Mouse (Mus musculus): ENCODE results near the gene Pdcd6ip. TPM values are rescaled to one million over a fixed set of nuclear protein-coding genes. Genes with fewer than 3 reads are reported as not detected.
"Not testable (repeated sequence)": the region's sequence is repeated elsewhere in the genome, so short reads cannot be mapped to it uniquely, and the experiment has no call there.

Gene Pdcd6ip
- polyA plus RNA-seq, 1 experiment from 2014 or later = 60.3 TPM

DNA sequence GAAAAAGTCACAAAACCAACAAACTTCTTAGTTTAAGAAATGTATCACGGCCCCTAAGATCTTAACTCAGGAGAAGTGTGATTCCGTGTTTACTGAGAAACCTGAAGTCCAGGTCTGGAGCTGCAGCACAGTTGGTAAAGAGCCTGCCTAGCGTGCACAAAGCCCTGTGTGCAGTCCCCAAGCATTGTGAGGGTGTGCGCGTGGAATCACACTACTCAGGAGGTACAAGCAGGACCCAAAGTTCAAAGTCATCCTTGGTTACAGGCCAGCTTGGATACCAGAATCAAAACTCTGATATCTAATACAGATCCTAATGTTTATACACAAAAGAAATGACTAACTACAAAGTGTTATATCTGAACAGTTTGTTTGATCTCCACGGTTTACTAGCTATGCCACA, 34.3 kb downstream of the Pdcd6ip start:
- ATAC-seq (ENCODE audit: insufficient number of reproducible peaks, insufficient read depth, low FRiP score, low TSS enrichment) = no peak
- no peaks in the 10 kb centered on the region for H3K4me1 ChIP-seq
- no peaks in the 10 kb centered on the region for H3K9me3 ChIP-seq
- no peak overlapping the region for H3K27ac ChIP-seq
- no peak overlapping the region for H3K9ac ChIP-seq
- WGBS = 95% methylated on average over 6 of the region's 6 CpGs
- no peaks in the 10 kb centered on the region for H3K27me3 ChIP-seq
- no peak overlapping the region for H3K4me2 ChIP-seq (replicated peaks)
- H3K4me3 ChIP-seq = no peak overlapping the region
- peaks cover 63% of the 10 kb centered on the region for H3K36me3 ChIP-seq

- no peak for ATAC-seq (ENCODE audit: insufficient number of reproducible peaks, insufficient read depth, low FRiP score, low TSS enrichment)
- 88% methylated on average over 5 of the region's 5 CpGs for WGBS
- Histone ChIP-seq H3K4me3 (no peak overlapping the region), H3K4me1 (no peaks in the 10 kb centered on the region), H3K27me3 (no peaks in the 10 kb centered on the region), H3K9ac (no peak overlapping the region), H3K36me3 (peaks cover 64% of the 10 kb centered on the region), H3K9me3 (0 out of 2 replicates have a peak, but pooled peaks cover 4% of the 10 kb centered on the region), H3K4me2 (replicated peaks) (no peak overlapping the region), H3K27ac (no peak overlapping the region)
Measured at GRCm38 (mm10) chr9:113672352-113672751, 35.7 kb downstream of the Pdcd6ip start.

DNA sequence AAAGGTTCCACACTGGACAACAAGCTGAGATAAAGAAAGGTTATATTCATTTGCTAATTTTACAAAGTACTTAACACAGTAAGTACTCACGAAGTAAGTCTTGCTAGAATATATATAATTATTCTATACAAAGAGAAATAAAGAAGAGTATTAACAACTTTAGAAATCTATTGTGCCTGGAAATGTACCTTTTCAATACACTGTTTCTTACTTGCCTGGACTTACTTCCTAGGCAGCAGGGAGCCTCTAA, 37.3 kb downstream of the Pdcd6ip start:
- no peak overlapping the region for H3K9ac ChIP-seq

DNA sequence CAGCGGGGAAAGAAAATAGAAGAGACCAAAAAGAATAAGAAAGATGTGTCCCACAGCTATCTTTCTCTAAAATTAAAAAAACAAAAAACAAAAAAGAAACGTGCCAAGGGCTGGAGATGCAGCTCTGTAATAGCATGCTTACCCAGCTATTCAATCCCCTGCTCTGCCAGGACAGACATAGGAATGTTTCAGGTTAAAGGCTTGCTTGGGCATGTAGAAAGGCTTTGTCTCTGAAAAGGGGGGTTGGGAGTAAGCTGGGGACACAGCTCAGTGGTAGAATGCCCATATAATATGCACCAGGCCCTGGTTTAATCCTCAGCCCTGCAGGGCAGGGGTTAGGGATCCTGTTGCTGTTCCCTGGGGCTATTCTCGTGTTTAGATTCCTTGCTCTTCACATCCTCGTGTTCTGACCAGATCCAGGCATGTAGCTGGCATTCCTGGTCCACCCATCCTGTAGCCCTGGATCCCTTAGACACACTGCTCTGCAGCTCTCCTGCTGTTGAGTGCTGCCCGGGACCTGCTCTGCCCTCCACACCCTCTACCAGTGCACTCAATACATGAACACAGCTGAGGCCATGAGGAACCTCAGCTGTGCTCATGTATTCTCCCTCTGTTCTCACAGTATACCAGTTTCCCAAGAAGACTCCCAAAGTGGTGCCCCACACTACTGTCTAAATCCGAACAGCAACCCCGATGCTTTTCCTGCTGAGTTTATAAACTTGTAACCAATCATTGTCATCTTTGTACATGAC, 37.8 kb downstream of the Pdcd6ip start:
- Histone ChIP-seq H3K27me3 (no peaks in the 10 kb centered on the region), H3K36me3 (peaks cover 70% of the 10 kb centered on the region), H3K4me3 (no peak overlapping the region), H3K4me1 (no peaks in the 10 kb centered on the region), H3K4me2 (replicated peaks) (no peak overlapping the region), H3K9ac (no peak overlapping the region), H3K9me3 (0 out of 2 replicates have a peak, but pooled peaks cover 4% of the 10 kb centered on the region), H3K27ac (no peak overlapping the region)
- 74% methylated on average over 7 of the region's 7 CpGs for WGBS
- no peak for ATAC-seq (ENCODE audit: insufficient number of reproducible peaks, insufficient read depth, low FRiP score, low TSS enrichment)

More for the DNA sequence above, 37.3 kb downstream of the Pdcd6ip start:
- Histone ChIP-seq H3K9me3 (0 out of 2 replicates have a peak, but pooled peaks cover 4% of the 10 kb centered on the region), H3K4me1 (no peaks in the 10 kb centered on the region), H3K27me3 (no peaks in the 10 kb centered on the region), H3K27ac (no peak overlapping the region), H3K4me2 (replicated peaks) (no peak overlapping the region), H3K36me3 (peaks cover 67% of the 10 kb centered on the region), H3K4me3 (no peak overlapping the region)
- ATAC-seq (ENCODE audit: insufficient number of reproducible peaks, insufficient read depth, low FRiP score, low TSS enrichment) = no peak
- 91% methylated on average over 1 of the region's 1 CpGs for WGBS

GRCm38 (mm10) chr9:113663476-113663875, 44.6 kb downstream of the Pdcd6ip start:
- Histone ChIP-seq H3K9ac (no peak overlapping the region), H3K4me3 (no peak overlapping the region), H3K36me3 (peaks cover 58% of the 10 kb centered on the region), H3K4me1 (no peaks in the 10 kb centered on the region), H3K27ac (no peak overlapping the region), H3K4me2 (replicated peaks) (no peak overlapping the region), H3K27me3 (no peaks in the 10 kb centered on the region), H3K9me3 (0 out of 2 replicates have a peak, but pooled peaks cover 4% of the 10 kb centered on the region)
- ATAC-seq (ENCODE audit: insufficient number of reproducible peaks, insufficient read depth, low FRiP score, low TSS enrichment) = no peak
- WGBS = 79% methylated on average over 4 of the region's 4 CpGs

- Histone ChIP-seq H3K9me3 (no peaks in the 10 kb centered on the region), H3K4me1 (no peaks in the 10 kb centered on the region), H3K9ac (no peak overlapping the region), H3K4me3 (no peak overlapping the region), H3K4me2 (replicated peaks) (no peak overlapping the region), H3K36me3 (peaks cover 58% of the 10 kb centered on the region), H3K27ac (no peak overlapping the region), H3K27me3 (no peaks in the 10 kb centered on the region)
- no peak for ATAC-seq (ENCODE audit: insufficient number of reproducible peaks, insufficient read depth, low FRiP score, low TSS enrichment)
- 91% methylated on average over 1 of the region's 1 CpGs for WGBS
Measured at GRCm38 (mm10) chr9:113657837-113658236, 50.2 kb downstream of the Pdcd6ip start.

DNA sequence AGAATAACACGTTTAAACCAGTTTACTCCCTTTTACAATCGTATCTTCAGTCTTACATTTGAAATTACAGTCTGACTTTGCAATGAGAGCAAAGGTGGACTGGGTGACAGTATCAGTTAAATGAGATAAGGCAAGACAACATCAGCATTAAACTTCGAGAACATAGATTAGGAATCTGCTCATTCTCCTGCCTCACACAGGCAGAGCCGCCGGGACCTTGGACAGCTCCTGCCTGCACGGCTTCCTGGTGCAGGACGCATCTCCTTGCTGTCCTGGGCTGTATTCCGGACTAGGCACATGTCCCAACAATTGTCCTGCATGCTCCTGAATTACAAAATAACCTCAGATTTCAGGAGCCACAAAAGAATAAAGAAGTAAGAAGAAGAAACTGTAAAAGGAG, 54.5 kb downstream of the Pdcd6ip start:
- WGBS = 76% methylated on average over 8 of the region's 8 CpGs
- H3K36me3 ChIP-seq = peaks cover 37% of the 10 kb centered on the region

GRCm38 (mm10) chr9:113650787-113651186, 57.3 kb downstream of the Pdcd6ip start:
- Histone ChIP-seq H3K36me3 (peaks cover 22% of the 10 kb centered on the region), H3K4me1 (no peaks in the 10 kb centered on the region), H3K9me3 (no peaks in the 10 kb centered on the region), H3K4me3 (no peak overlapping the region), H3K27me3 (no peaks in the 10 kb centered on the region), H3K27ac (no peak overlapping the region), H3K9ac (no peak overlapping the region), H3K4me2 (replicated peaks) (no peak overlapping the region)
- 93% methylated on average over 8 of the region's 8 CpGs for WGBS
- no peak for ATAC-seq (ENCODE audit: insufficient number of reproducible peaks, insufficient read depth, low FRiP score, low TSS enrichment)

More for the DNA sequence above, 54.5 kb downstream of the Pdcd6ip start:
- no peak overlapping the region for H3K27ac ChIP-seq
- H3K27me3 ChIP-seq = no peaks in the 10 kb centered on the region
- H3K9ac ChIP-seq = no peak overlapping the region
- no peaks in the 10 kb centered on the region for H3K4me1 ChIP-seq
- no peaks in the 10 kb centered on the region for H3K9me3 ChIP-seq
- ATAC-seq (ENCODE audit: insufficient number of reproducible peaks, insufficient read depth, low FRiP score, low TSS enrichment) = no peak
- H3K4me2 ChIP-seq (replicated peaks) = no peak overlapping the region
- no peak overlapping the region for H3K4me3 ChIP-seq

DNA sequence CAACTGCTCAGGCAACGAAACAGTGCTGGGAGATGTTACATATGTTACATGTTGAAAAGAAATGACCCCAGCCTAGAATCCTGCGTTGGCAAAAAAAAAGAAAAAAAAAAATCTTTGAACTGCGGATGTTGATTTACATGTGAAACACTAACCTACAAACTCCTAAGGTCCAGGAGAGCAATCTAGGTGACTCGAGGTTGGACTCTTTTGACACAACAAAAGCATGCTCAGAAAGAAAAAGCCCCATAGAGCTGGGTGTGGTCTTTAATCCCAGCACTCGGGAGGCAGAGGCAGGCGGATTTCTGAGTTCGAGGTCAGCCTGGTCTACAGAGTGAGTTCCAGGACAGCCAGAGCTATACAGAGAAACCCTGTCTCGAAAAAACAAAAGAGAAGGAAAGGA, 58.8 kb downstream of the Pdcd6ip start:
- H3K4me3 ChIP-seq; ATAC-seq (ENCODE audit: insufficient number of reproducible peaks, insufficient read depth, low FRiP score, low TSS enrichment): not testable (repeated sequence)
- 79% methylated on average over 8 of the region's 8 CpGs for WGBS

DNA sequence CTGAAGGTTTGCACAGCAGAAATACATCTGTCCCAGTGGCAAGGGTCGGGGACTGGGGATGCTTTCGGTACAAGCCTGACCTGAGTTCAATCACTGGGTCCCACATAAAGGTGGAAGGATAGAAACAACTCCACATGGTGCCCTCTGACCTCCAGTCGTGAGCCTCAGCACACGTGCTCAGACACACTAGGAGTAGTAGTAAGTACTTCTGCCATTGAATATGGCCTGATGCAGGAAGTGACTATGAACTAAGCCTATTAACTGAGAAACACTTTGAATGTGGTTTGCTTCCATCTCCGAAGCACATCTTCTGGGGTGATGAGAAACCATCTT, 62.3 kb downstream of the Pdcd6ip start:
- Histone ChIP-seq H3K9me3 (0 out of 2 replicates have a peak, but pooled peaks cover 4% of the 10 kb centered on the region), H3K4me2 (replicated peaks) (no peak overlapping the region), H3K9ac (no peak overlapping the region), H3K27ac (no peak overlapping the region), H3K4me3 (no peak overlapping the region), H3K36me3 (no peaks in the 10 kb centered on the region), H3K4me1 (peaks cover 4% of the 10 kb centered on the region; the same call in 1 of the 2 replicates), H3K27me3 (no peaks in the 10 kb centered on the region)
- no peak for ATAC-seq (ENCODE audit: insufficient number of reproducible peaks, insufficient read depth, low FRiP score, low TSS enrichment)
- 29% methylated on average over 5 of the region's 5 CpGs for WGBS

More for the DNA sequence above, 58.8 kb downstream of the Pdcd6ip start:
- H3K27me3 ChIP-seq; H3K9ac ChIP-seq; H3K9me3 ChIP-seq; H3K27ac ChIP-seq; H3K4me2 ChIP-seq (replicated peaks); H3K4me1 ChIP-seq; H3K36me3 ChIP-seq: not testable (repeated sequence)

DNA sequence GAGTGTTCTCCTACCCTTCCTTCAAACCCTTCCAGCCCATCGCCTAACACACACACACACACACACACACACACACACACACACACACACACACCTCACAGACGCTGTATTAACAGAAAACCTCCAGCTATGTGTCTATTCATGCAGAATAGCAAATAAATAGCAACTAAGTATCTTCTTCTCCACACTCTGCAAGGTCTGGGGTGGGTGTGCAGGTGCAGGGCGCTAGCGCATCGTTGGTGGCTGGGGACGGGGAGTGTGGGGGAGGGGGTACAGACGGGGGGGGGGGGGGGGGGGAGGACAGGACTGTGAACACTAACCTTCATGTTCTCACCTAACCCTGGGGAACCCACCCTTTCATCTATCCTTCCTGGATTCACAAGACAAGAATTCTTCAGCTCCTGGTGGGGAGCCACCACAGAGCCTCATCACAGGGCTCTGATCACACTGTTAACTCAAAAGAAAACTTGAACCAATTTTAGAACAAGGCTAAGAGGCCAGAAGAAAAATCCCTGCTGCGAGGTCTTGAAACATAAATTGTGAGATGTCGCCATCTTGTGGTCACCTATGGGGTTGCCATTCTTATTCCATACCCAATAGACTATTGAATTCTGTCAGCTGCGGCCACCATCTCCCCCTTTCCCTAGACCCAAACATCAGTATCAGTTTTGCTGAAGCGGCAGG, 62.8 kb downstream of the Pdcd6ip start:
- H3K4me3 ChIP-seq = no peak overlapping the region
- 0 out of 2 replicates have a peak, but pooled peaks cover 4% of the 10 kb centered on the region for H3K9me3 ChIP-seq
- peaks cover 4% of the 10 kb centered on the region; the same call in 1 of the 2 replicates for H3K4me1 ChIP-seq
- H3K36me3 ChIP-seq = no peaks in the 10 kb centered on the region
- 29% methylated on average over 9 of the region's 11 CpGs for WGBS
- no peak overlapping the region for H3K9ac ChIP-seq
- H3K27me3 ChIP-seq = no peaks in the 10 kb centered on the region
- no peak overlapping the region for H3K4me2 ChIP-seq (replicated peaks)
- no peak overlapping the region for H3K27ac ChIP-seq
- ATAC-seq (ENCODE audit: insufficient number of reproducible peaks, insufficient read depth, low FRiP score, low TSS enrichment) = no peak

- Histone ChIP-seq H3K4me1 (peaks cover 4% of the 10 kb centered on the region; the same call in 1 of the 2 replicates), H3K36me3 (no peaks in the 10 kb centered on the region), H3K27ac (no peak overlapping the region), H3K9ac (no peak overlapping the region), H3K4me3 (no peak overlapping the region), H3K27me3 (no peaks in the 10 kb centered on the region), H3K4me2 (replicated peaks) (no peak overlapping the region), H3K9me3 (0 out of 2 replicates have a peak, but pooled peaks cover 4% of the 10 kb centered on the region)
- WGBS = 54% methylated on average over 5 of the region's 5 CpGs
- no peak for ATAC-seq (ENCODE audit: insufficient number of reproducible peaks, insufficient read depth, low FRiP score, low TSS enrichment)
Measured at GRCm38 (mm10) chr9:113644701-113645100, 63.4 kb downstream of the Pdcd6ip start.

Data from embryonic facial prominence, embryonic 12.5 days (tissue).